Mouse (Mus musculus): Measurements from ENCODE around the gene Rnf123. TPM values are rescaled to one million over a fixed set of nuclear protein-coding genes. Genes with fewer than 3 reads are reported as not detected.

Gene Rnf123
- 100 to 1,000 TPM; 141 to 153 TPM for total RNA-seq (2021)
- long read RNA-seq, experiment 1, full-length matches to known transcripts = 11 of 63 reads
- long read RNA-seq, experiment 1, partial matches to known transcripts = 26 of 63 reads
- long read RNA-seq, experiment 1, other reads (novel, unspliced or antisense) = 26 of 63 reads
- long read RNA-seq, experiment 2, full-length matches to known transcripts = 26 of 83 reads
- long read RNA-seq, experiment 2, partial matches to known transcripts = 29 of 83 reads
- long read RNA-seq, experiment 2, other reads (novel, unspliced or antisense) = 28 of 83 reads

- DNase-seq = no peak
Measured at GRCm38 (mm10) chr9:108082988-108083431, at the start of gene Rnf123. Gene Rnf123 (minus strand): TSS chr9:108083346.

GRCm38 (mm10) chr9:108132373-108132772 lies 49.2 kb upstream of the Rnf123 start:
- intact Hi-C loops (cut with DNase I) = no loop called here

More at GRCm38 (mm10) chr9:108082988-108083431, at the start of gene Rnf123:
- intact Hi-C loops (cut with DNase I) = no loop called here

GRCm38 (mm10) chr9:108131502-108131901 lies 48.4 kb upstream of the Rnf123 start:
- DNase-seq = no peak
- intact Hi-C loops (cut with DNase I) = no loop called here

More at GRCm38 (mm10) chr9:108132373-108132772, 49.2 kb upstream of the Rnf123 start:
- no peak for DNase-seq

GRCm38 (mm10) chr9:108129042-108129948 lies 46.1 kb upstream of the Rnf123 start:
- intact Hi-C loops (cut with DNase I) = no loop called here
- DNase-seq = no peak

- intact Hi-C loops (cut with DNase I) = no loop called here
Measured at GRCm38 (mm10) chr9:108128248-108128647, 45.1 kb upstream of the Rnf123 start.

GRCm38 (mm10) chr9:108126436-108127180 lies 43.5 kb upstream of the Rnf123 start:
- DNase-seq = no peak
- intact Hi-C loops (cut with DNase I) = no loop called here

More at GRCm38 (mm10) chr9:108128248-108128647, 45.1 kb upstream of the Rnf123 start:
- DNase-seq = no peak

- intact Hi-C loops (cut with DNase I) = no loop called here
- no peak for DNase-seq
Measured at GRCm38 (mm10) chr9:108125731-108126130, 42.6 kb upstream of the Rnf123 start.

GRCm38 (mm10) chr9:108123916-108124315 lies 40.8 kb upstream of the Rnf123 start:
- intact Hi-C loops (cut with DNase I) = no loop called here
- DNase-seq = no peak

GRCm38 (mm10) chr9:108121170-108121969 lies 38.2 kb upstream of the Rnf123 start:
- no peak for DNase-seq
- intact Hi-C loops (cut with DNase I) = no loop called here

- intact Hi-C loops (cut with DNase I) = no loop called here
- DNase-seq = no peak
Measured at GRCm38 (mm10) chr9:108120671-108121070, 37.5 kb upstream of the Rnf123 start.

- peak in 1 of 2 experiments; percentile 44 for DNase-seq
- intact Hi-C loops (cut with DNase I) = no loop called here
Measured at GRCm38 (mm10) chr9:108119891-108120411, 36.8 kb upstream of the Rnf123 start.

GRCm38 (mm10) chr9:108117143-108117542 lies 34.0 kb upstream of the Rnf123 start:
- intact Hi-C loops (cut with DNase I) = no loop called here
- no peak for DNase-seq

- no peak for DNase-seq
- intact Hi-C loops (cut with DNase I) = no loop called here
Measured at GRCm38 (mm10) chr9:108115290-108116077, 32.3 kb upstream of the Rnf123 start.

- peak; percentile 50 to 58 for DNase-seq
- intact Hi-C loops (cut with DNase I) = no loop called here
Measured at GRCm38 (mm10) chr9:108112719-108113340, 29.7 kb upstream of the Rnf123 start.

- DNase-seq = no peak
- intact Hi-C loops (cut with DNase I) = no loop called here
Measured at GRCm38 (mm10) chr9:108111593-108112121, 28.5 kb upstream of the Rnf123 start.

- intact Hi-C loops (cut with DNase I) = no loop called here
- DNase-seq = no peak
Measured at GRCm38 (mm10) chr9:108111101-108111592, 28.0 kb upstream of the Rnf123 start.

GRCm38 (mm10) chr9:108110160-108110559 lies 27.0 kb upstream of the Rnf123 start:
- no peak for DNase-seq
- intact Hi-C loops (cut with DNase I) = no loop called here

GRCm38 (mm10) chr9:108107867-108108266 lies 24.7 kb upstream of the Rnf123 start:
- DNase-seq = no peak
- intact Hi-C loops (cut with DNase I) = loop anchor here (10.0 kb wide), 1 partner anchor 327 kb away; the partner anchor contains the start of gene BC048562
